Mouse (Mus musculus) CD8-positive naive resting alpha-beta T cell, adult 2 months (primary cell): Measurements from ENCODE around the gene C2cd2.
A peak's percentile ranks its signal among the peaks of the same experiment; 100 is the strongest.
"Not testable (repeated sequence)": the region's sequence is repeated elsewhere in the genome, so short reads cannot be mapped to it uniquely, and the experiment has no call there.

Experiments used
- DNase-seq, 2 experiments: peaks; one replicate each; pipeline ENCODE4 v3.0.0; 2022; ENCODE audit warnings: low read depth in 2 of 2, low spot score in 2 of 2

The C2cd2 gene

GRCm38 (mm10) chr16:97962151-97962948 is at the start of gene C2cd2, which contains the start of gene Zbtb21:
C2cd2 (minus strand) TSS chr16:97962598.
Zbtb21 (minus strand) TSS chr16:97962622.
- DNase-seq: peak; percentile 91 to 92

GRCm38 (mm10) chr16:97997383-97997731 is 35.0 kb upstream of the C2cd2 start:
- not testable (repeated sequence) for DNase-seq

GRCm38 (mm10) chr16:97996616-97997382 is 34.4 kb upstream of the C2cd2 start, which contains the start of gene B230307C23Rik:
B230307C23Rik (plus strand) TSS chr16:97997315.
- DNase-seq: peak; percentile 76 to 83

GRCm38 (mm10) chr16:97995849-97996615 is 33.6 kb upstream of the C2cd2 start:
- no peak for DNase-seq

GRCm38 (mm10) chr16:97992477-97992876 is 30.1 kb upstream of the C2cd2 start:
- DNase-seq: not testable (repeated sequence)

GRCm38 (mm10) chr16:97991517-97991916 is 29.1 kb upstream of the C2cd2 start:
- no peak for DNase-seq

- DNase-seq: no peak
These were observed 22.2 kb upstream of the C2cd2 start for GRCm38 (mm10) chr16:97984589-97984988.

- DNase-seq: no peak
These were observed 19.0 kb upstream of the C2cd2 start for GRCm38 (mm10) chr16:97981362-97981761.

GRCm38 (mm10) chr16:97977722-97978121 is 15.3 kb upstream of the C2cd2 start:
- no peak for DNase-seq

- DNase-seq: no peak
These were observed 14.9 kb upstream of the C2cd2 start for GRCm38 (mm10) chr16:97977277-97977676.

GRCm38 (mm10) chr16:97963956-97964540 is 1.6 kb upstream of the C2cd2 start:
- peak; percentile 17 to 42 for DNase-seq

- peak in 1 of 2 experiments; percentile 18 for DNase-seq
These were observed 832 bp downstream of the C2cd2 start for GRCm38 (mm10) chr16:97961381-97962150.

GRCm38 (mm10) chr16:97960348-97960747 is 2.0 kb downstream of the C2cd2 start:
- DNase-seq: no peak

- DNase-seq: no peak
These were observed 3.9 kb downstream of the C2cd2 start for GRCm38 (mm10) chr16:97958401-97958973.

GRCm38 (mm10) chr16:97957626-97958025 is 4.8 kb downstream of the C2cd2 start:
- DNase-seq: no peak

- no peak for DNase-seq
These were observed 6.4 kb downstream of the C2cd2 start for GRCm38 (mm10) chr16:97956011-97956410.

- DNase-seq: no peak
These were observed 9.1 kb downstream of the C2cd2 start for GRCm38 (mm10) chr16:97953300-97953699.

- no peak for DNase-seq
These were observed 9.6 kb downstream of the C2cd2 start for GRCm38 (mm10) chr16:97952801-97953200.

GRCm38 (mm10) chr16:97952371-97952770 is 10.0 kb downstream of the C2cd2 start:
- no peak for DNase-seq

- no peak for DNase-seq
These were observed 12.3 kb downstream of the C2cd2 start for GRCm38 (mm10) chr16:97950061-97950460.
